Mouse (Mus musculus) ES-E14 (cell line): Measurements from ENCODE around the gene Tcf25.
"Not testable (repeated sequence)": the region's sequence is repeated elsewhere in the genome, so short reads cannot be mapped to it uniquely, and the experiment has no call there.

Source experiments
- HCFC1 ChIP-seq: IDR thresholded peaks from 2 replicates; pipeline ENCODE4 v1.6.1; 2012; ENCODE audit warnings: low read length, inconsistent platforms, borderline replicate concordance; ENCODE audit not compliant: insufficient read depth
- ZC3H11A ChIP-seq: IDR thresholded peaks from 2 replicates; pipeline ENCODE4 v1.6.1; 2012; ENCODE audit warnings: low read depth, mild to moderate bottlenecking, inconsistent platforms, low read length, borderline replicate concordance
- ZNF384 ChIP-seq: IDR thresholded peaks from 2 replicates; pipeline ENCODE4 v1.6.1; 2012; ENCODE audit warnings: low read depth, low read length, inconsistent platforms

DNA sequence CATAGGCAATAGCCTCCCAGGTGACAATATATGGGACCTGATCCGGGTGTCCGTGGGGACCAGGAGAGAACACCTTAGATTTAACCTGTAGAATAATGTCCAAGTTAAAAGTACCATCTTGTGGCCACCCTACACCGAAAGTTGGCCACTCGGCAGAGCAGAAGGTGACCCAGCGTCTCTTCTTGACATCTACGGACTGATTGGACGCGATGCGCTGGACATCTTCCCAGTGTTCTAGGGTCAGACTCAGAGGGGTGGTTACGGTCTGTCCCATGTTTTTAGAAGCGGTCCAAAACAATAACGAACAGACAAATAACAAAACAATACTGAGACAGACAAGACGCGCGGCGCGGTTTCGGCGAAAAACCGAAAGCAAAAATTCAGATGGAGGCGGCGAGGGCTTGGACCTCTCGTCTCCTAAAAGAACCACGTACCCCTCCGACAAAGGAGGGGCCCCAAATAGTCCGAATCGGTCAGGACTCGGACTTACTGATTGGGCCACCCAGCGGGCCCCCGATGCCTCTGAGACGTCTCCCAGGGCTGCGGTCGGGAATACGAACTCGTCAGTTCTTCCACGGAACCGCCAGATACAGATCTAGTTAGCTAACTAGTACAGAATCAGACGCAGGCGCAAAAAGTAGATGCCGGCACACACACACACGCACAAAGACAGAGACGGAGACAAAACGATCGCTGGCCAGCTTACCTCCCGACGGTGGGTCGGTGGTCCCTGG, 59.9 kb downstream of the Tcf25 start:
- not testable (repeated sequence) for TF ChIP-seq ZNF384, ZC3H11A, HCFC1
